Mouse (Mus musculus) megakaryocyte, embryonic 14.5 days (primary cell): Measurements from ENCODE around the gene Gipc1.

Experiments used
- FLI1 ChIP-seq: IDR thresholded peaks from 2 replicates; pipeline ENCODE4 v1.6.1; 2012; ENCODE audit warnings: low read length, inconsistent platforms, mixed read lengths
- GATA1 ChIP-seq: IDR thresholded peaks from 3 replicates; pipeline ENCODE4 v1.6.1; 2012; ENCODE audit warnings: mixed read lengths, low read length, inconsistent platforms, borderline replicate concordance

- TF ChIP-seq GATA1, result no peak
- no peak for TF ChIP-seq FLI1
Observed at GRCm38 (mm10) chr8:83664931-83665625, 12.6 kb downstream of the Gipc1 start.
